Mouse (Mus musculus) spleen, adult 12 weeks (tissue): ENCODE results near the gene Apobec2.
"Not testable (repeated sequence)": the region's sequence is repeated elsewhere in the genome, so short reads cannot be mapped to it uniquely, and the experiment has no call there.

Experiments used
- DNase-seq: peaks from one replicate; pipeline ENCODE4 v3.0.0; 2022; ENCODE audit warnings: low spot score

The Apobec2 gene

DNA sequence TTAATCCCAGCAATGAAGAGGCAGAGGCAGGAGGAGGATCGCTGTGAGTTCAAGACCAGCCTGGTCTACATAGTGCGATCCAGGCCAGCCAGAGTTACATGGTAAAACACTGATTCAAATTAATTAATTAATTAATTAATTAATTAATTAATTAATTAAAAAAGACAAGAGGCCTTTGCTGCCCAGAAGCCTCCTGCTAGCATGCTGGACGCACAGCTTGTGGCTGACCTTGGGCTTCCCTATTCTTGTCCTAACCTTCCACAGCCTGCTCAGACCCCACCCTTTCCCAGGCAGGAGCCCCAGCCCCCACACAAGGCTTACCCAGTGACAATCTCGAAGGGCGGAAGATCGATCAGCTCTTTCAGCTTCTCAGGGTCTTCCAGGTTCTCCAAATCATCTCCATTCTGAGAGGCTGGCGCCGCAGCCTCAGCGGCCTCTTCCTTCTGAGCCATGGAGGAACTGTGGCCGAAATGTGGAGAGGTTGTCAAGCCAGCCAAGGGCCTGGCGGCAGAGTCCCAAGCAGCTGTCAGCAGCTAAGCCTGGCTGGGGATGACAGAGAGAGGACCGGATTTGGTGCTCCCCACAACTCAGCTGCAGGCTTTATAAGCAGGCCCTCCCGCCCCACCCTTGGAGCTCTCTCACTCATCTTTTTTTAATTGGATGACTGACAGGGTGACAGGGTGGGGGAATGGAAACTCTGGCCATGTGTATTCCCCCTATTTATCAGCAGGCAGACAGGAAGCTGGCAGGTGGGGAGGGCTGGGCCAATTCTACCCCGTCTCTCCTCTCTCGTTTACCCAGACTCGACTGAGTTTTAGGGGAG is at the start of gene Apobec2:
Gene Apobec2, minus strand, starts transcription at position 773 of the 823 bp plus-strand sequence.
- DNase-seq: no peak

DNA sequence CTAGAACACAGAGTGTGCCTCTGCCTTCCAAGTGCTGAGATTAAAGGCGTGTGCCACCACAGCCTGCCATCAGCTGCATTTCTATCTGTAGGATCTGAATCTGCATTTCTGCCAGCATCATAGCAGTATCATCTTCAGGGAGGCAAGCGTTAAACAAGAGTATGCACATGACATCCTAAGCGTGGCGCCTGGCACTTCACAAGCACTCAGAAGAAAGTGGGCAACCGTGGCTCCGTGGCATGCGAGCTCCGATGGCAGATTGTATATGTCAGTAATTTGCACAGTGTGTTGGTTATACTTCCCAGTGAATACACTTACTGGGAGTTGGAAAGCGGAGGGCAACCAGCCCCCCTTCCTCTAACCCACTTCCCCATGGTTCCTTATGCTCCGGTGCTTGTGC is 47.2 kb upstream of the Apobec2 start:
- no peak for DNase-seq

DNA sequence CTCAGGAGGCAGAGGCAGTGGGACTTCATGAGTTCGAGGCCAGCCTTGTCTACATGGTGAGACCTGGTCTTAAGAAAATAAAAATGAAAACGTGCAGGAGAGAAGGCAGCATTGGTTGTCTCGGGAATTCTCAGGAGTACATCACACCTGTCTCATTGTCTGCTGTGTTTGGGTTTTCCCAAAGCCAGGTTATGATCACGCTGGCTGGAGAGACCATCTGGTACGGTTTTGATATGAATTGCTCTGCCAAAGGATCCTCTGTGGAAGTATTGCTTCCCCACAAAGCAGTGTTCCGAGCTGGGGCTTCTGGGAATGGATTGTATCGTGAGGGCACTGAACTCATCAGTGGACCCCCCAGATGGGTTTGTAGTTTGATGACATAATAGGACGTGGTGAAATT is 42.7 kb upstream of the Apobec2 start:
- no peak for DNase-seq

DNA sequence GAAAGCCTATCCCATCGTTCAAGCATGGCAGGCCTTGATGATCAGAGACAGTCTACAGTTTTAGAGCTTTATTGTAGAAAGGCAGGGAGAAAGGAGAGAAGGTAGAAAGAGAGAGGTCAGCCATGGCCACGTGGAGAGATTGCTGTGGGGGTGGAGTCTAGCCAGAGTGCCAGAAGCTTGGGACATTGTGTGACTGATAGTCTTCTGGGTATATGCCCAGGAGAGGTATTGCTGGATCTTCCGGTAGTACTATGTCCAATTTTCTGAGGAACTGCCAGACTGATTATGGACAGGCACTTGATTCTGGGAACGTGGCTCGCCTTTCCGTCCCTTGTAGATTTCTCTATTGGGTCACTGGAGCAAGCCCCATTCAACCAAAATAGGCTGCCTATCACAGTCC is 41.6 kb upstream of the Apobec2 start:
- not testable (repeated sequence) for DNase-seq

DNA sequence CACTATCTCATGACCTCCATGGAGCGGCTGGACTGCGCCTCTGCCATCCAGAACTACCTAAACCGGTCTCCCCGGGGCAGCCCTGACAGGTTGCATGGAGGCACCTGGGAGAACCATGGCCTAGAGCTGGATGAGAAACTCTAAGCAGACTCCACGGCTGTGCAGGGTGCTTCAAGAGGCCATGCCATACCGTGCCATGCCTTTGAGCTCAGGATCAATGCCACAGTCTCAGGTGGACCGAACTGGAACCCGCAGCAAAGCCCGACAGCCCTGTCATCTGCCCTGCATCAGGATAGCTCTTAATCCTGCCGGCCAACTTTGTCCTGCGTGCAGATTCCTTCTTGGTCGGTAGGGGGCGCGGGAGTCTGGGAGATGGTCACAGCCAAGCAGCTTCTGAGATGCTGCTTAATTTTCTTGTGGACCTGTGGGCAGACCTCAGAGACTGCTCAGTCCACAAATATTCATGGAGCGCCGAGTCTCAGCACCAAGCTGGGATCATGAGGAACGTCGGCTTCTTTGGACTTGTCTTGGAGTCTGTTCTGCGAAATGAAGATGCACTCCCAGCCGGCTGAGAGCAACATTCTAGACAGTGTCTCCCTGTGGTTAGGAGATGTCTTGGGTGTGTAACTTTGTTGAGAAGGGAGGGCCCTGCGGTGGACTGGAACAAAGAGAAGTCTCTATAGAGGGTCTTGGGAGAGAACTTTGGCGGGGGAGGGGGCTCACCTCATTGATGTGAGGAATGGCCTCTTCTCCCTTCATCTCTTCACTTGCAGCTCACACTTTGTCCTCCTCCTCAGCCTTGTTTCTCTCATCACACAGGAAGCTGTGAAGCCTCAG is 34.9 kb upstream of the Apobec2 start:
- peak; percentile 69 for DNase-seq

DNA sequence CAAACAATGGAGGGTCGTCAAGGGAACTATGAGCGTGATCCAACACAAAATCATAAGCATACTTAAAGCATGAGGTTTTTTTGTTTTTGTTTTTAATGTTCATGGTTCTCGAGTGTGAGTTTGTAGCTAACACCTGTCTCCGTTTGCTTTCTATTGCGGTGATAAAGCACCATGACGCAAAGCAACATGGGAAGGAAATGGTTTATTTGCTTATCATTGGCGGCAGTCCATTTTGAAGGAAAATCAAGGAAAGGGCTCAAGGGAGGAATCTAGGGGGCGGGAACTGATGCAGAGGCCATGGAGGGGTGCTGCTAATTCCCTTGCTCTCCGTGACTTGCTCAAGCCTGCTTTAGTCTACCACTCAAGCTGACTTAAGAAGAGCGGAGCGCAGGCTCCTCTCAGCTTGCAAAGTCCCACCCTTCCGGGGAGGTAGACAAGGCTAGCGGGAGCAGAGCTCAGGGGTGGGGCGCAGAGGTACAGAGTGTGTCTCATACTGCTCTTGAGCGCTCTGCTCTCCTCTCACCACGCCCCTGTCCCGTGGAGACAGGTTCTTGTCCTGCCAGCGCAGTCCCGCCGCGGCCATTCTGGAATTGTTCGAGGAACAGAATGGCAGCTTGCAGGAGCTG is 34.2 kb upstream of the Apobec2 start:
- no peak for DNase-seq

DNA sequence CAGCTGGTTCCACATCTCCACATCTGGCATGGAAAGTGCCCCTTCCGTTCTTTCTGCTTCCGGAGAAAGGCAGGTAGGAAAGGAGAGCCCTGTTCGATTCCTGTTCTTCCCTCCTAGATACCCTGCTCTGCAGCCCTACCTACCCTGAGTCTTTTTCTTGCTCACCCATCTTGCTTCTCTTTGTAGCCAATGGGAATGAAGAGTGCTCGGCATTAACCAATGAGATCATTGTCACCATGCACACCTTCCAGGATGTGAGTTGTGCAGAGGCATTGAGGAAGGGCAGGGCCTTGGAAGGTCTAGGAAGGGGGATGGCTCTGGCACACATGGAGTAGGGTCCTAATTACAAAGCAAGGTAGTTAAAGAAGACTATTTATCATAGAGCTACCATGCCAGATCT is 30.7 kb upstream of the Apobec2 start:
- no peak for DNase-seq

DNA sequence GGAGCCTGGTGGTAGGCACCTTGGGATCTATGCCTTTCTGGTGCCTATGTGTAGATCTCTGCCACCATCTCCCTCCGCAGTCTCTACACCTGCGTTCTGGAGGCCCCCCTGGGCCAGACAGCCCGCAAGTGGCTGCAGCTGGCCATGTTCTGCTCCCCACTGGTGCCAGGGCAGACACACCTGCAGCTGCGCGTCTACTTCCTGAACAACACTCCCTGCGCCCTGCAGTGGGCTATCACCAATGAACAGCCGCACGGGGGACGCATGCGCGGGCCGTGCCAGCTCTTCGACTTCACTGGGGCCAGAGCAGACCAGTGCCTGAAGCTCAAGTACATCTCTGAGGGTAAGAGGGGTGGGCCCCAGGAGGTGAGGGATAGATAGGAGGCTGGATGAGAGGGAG is 29.4 kb upstream of the Apobec2 start:
- DNase-seq: peak; percentile 35

DNA sequence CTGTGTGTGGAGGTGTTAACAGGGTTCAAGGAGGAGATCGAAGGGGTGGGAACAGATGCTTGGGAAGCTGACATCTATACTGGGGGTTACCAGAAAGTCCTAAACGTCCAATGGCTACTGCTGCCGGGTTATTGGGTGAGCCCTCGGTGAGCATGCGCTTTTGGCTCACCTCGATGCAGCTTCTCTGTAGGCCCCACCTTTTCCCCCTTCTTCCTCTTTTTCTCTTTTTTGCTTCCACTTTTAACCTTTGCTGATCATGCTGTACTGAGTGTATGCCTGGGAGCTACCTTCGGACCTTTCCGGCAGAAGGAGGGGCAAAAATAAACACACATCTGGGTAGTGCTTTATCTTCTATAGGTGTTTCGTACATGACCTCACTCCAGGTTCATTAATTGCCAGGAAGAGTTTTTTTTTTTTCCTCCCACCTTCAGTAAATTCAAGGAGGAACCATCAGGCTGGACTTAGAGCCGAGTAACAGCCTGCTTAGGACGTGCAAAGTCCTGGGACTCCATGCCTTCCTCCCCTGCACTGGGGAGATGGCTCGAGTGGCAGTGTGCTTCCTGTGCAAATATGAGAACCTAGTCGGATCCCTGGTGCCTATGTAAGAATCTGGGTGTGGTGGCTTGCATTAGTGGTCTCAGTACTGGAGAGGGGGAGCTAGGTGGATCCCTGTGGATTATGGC is 25.4 kb upstream of the Apobec2 start:
- no peak for DNase-seq

DNA sequence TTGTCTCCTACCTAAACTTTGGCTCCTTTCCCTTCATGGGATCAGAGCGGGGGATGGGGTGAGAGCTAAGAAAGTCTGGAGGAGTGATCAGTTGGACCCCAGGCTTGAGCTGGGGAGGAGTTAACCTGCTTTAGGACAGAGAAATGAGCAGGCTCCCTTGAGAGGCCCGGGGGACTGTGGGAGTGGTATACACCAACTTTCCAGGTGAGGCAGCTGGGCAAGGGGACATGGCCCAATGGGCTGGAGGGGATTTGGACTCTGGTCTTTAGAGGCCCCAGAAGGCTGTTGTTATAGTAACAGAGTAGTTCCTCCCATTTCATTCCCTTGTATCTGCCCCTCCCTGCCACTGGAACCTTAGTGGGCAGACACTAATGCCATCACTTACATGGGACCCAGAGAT is 23.2 kb upstream of the Apobec2 start:
- no peak for DNase-seq

DNA sequence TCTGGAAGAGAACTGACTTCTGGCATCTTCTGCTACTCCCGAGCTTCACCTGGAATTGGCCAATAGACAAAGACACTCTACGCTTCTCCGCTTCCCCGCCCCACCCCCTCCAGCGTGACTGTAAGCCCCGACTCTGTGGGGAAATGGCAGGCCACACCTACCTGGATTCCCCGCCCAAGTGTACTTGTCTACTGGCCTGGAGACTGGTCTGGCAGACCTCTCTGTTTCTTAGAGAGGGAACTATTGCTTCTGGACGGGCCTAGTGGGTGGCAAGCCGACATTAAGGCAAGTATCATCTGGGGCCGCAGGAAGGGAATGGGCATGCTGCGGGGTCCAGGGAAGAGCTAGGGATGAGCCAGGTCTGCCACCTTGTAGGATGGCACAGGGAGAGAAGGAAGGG is 22.0 kb upstream of the Apobec2 start, which contains the start of gene Unc5cl:
Gene Unc5cl, plus strand, starts transcription at position 214 of the 400 bp plus-strand sequence.
- no peak for DNase-seq

DNA sequence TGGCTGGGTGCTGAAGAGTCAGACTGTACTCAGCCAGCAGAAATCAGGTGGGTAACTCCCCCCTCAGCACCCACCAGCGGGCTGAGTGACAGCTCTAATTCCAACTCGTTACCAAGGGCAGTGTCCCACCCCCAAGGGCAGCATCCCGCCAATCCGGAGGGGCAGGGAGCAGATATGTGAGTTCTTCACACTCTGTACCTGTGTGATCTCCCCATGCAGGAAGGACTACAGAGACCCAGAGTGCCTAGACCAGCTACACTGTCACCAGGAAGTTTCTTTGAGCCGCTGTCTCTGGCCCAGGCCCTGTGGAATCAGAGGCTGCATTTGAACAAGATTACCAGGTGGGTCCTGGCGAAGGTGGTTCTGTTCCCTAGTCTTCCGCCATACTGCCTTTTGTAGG is 21.5 kb upstream of the Apobec2 start:
- DNase-seq: no peak

DNA sequence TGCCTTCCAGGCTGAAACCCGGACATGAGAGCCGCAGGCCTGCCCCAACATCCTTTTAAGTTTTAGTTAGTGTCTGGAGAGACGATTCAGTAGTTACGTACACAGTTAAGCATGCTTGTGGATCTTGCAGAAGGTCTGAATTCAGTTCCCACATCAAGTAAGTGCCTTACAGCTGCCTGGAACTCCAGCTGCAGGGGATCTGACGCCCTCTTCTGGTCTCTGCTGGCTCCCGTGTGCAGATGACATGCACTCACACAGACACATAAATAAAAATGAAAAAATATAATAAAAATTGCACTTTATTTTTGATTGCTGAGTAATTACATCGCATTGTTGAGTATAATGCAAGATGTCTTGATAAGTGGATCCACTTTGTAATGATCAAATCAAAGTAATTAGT is 20.8 kb upstream of the Apobec2 start:
- no peak for DNase-seq

DNA sequence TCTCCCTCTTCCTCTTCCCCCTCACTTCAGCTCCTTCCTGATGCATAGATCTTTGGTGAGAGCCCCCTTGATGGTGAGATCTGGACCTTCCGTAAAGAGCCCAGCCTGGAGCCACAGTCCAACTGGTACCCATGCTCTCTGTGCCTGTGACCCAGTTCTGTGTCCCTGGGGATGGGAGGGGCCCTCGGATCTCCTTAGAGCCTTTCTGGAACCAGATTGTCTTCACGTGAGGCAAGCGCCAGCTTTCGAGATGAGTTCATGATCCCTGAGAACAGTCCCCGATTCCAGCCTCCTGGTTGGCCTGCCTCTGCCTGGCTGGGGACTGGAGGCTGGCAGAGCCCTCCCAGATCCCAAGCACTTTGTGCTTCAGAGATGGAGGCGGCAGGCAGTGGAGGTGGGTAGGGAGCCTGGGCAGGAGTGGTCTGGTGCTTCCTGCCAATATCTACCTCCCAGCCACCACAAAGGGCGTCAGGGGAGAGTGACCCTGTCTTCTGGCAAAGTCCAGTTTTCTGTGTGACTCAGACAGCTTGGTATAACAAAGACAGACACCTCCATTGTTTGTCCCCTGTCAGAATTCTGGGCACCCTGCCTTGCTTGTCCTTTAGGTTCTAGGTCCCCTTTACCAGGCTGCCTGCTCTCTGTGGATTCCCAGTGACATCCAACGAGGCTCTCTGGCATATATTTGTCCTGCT is 19.2 kb upstream of the Apobec2 start:
- DNase-seq: peak; percentile 23

DNA sequence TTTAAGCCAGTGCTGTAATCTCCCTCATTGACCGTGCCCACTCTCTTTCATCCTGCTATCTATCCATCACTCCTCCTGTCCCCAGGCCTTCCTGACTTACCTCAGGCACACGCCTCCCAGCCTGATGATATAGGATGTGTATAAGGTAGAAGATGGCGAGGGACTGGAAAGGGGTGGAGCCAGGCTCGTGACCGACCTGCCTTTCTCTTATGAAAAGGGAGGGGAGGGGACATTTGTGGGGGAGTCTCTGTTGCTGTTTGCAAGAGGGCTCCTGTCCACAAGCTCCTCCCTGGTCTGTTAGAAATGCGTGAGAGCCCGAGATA is 18.6 kb upstream of the Apobec2 start, which contains the start of gene Tspo2:
Gene Tspo2, minus strand, starts transcription at position 170 of the 323 bp plus-strand sequence.
- DNase-seq: peak; percentile 59

DNA sequence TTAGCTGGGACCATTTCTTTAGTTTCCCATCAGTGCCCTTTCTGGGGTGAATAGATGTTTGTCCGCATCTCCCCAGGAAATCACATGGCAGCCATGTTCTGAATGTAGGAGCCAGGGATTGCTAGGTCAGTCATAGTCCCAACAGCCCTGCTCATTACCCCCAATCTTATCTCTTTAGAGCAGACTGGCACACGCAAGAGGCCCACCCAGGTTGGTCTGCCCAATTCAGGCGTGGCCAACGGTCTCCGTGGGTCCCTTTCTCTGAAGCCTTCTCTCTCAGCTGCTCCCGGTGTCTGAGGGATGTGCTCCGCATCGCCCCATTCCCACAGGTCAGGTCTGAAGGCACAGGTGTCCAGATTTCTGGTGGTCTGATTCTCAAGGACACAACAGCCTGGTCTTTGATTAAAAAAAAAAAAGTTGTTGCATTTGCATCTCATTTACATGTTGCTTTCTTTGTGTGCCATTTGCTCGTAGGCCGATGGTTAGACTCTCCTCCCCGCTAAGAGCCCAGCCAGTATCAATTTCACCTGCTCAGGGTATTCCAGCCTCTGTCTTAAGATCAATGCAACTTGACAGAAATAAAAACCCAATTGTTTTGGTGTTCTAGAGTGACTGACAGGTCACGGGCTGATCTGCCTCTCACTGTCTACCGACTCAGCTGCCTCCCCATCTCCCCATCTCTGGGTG is 18.1 kb upstream of the Apobec2 start:
- DNase-seq: peak; percentile 66

DNA sequence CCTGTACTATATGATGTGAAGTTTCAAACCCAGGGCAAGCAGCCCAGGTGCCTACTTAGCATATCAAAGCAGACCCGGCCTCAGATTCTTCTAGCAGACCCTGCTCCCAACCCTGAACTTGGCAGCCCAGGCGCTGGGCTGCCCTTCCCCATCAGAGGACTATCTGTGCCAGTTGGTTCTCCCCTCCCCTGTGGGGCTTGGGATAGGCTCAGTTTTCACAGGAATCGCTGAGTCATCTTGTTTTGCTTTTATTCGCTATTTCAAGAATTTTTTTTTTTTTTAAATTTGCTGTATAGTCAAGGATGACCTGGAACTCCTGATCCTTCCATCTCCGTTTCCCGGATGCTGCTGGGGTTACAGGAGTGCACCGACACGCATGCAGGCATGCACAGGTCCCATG is 14.9 kb upstream of the Apobec2 start:
- no peak for DNase-seq

DNA sequence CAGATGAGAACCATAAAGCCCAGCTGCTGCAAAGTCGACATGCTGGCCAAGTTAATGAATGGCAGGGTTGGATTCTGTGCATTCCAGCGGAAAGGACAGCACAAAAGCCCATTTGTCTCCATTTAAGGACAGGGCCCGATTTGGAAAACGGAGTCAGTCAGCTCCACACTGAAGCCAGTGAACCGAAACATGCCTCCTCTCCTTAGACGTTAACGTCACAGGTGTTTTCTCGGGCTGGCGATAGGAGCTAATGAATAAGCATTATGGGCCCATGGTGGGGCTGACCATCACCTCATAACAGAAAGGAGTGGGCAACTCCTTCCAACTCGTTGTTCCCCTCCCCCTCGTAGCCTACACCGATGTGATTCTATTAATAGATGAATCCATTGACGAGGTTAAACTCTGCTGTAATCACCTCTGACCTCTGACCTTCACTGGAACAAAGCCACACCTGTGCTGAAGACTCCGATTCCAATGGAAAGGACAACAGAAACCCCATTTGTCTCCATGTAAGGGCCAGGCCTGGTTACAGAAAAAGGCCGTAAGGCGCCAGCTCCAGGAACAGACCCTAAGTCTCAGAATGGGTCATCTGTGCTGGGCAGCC is 10.9 kb upstream of the Apobec2 start:
- no peak for DNase-seq

DNA sequence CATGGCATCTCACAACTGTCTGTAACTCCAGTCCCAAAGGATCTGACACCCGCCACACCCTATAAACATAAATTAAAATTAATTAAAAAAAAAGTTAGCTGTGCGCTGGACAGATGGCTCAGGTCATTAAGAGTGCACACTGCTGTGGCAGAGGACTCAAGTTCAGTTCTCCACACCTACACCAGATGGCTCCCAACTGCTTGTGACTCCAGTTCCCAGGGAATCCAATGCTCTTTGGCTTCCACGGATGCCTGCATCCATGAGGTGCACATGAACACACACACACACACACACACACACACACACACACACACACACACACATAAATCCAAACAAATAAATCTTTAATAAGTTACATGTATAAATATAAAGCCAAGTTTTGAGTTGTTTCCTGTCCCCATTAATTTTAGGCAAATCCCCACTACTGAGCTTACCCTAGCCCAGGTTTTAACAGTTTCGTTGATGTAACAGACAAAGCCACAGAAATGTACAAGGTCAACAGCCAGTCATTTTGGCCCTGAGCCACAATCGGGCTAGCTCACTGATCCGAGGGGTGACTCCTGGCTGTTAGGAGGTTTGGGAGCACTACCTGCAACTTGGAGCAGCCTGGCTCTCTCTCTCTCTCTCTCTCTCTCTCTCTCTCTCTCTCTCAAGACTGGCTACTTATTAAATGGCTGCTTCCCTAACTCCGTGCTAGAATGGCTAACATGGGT is 10.2 kb upstream of the Apobec2 start:
- DNase-seq: no peak

DNA sequence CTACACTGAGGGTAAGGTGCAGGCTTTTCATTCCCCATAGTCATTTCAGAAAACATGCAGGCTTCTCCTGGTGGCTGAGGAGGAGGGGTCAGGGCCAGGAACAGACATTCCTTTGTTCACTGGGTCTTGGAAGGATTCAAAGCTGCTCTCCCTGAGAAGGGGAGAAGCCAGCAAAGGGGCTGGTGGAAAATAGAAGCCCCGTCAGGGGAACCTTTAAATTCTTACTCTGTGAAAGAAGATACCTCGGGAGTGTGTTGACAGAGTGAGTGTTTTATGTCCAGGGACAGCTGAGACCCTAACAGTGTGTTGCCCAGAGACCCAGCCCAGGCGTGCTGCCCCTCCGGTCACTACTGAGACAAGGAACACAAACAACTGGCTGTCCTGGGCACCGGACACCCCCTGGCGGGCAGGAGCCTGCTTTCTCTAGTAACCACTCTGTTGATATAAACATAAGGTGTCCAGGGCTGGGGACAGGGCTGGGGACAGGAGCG is 4.7 kb upstream of the Apobec2 start:
- no peak for DNase-seq
